Mouse (Mus musculus): ENCODE results near the gene Fam149a.

- TF ChIP-seq POLR2A (IDR thresholded peaks at IDR 0.05; ENCODE audit: control insufficient read depth, extremely low read depth, insufficient read depth, low read length, poor library complexity): no peak
- no peak for TF ChIP-seq CTCF (IDR thresholded peaks at IDR 0.05; ENCODE audit: borderline replicate concordance, control insufficient read depth, extremely low read depth, insufficient read depth, low read length, poor library complexity)
Observed at GRCm38 (mm10) chr8:45420151-45420550, 38.1 kb upstream of the Fam149a start.
